Mouse (Mus musculus) stomach, postnatal 0 days (tissue): ENCODE results near the gene Rptor. TPM values are rescaled to one million over a fixed set of nuclear protein-coding genes. Genes with fewer than 3 reads are reported as not detected.
A peak's percentile ranks its signal among the peaks of the same experiment; 100 is the strongest.

Experiments used
- ATAC-seq: fragments of 200-750 bp; cut with Nextera tagmentation; 2 replicates; pipeline ENCODE4 v1.8.0; 2017; ENCODE audit not compliant: low FRiP score, low TSS enrichment
- DNase-seq: peaks from one replicate; pipeline ENCODE4 v3.0.0-alpha.2; 2016; ENCODE audit warnings: low spot score
- H3K27ac ChIP-seq: fragments of 300-500 bp; sonication (generic); replicated peaks from 2 replicates; pipeline ENCODE4 v1.5.1; 2014; ENCODE audit warnings: mild to moderate bottlenecking, control low read depth
- H3K27me3 ChIP-seq: fragments of 300-500 bp; sonication (generic); 2 replicates; pipeline ENCODE4 v1.6.1; 2014; ENCODE audit warnings: low read length; ENCODE audit not compliant: control insufficient read depth, insufficient read depth
- H3K36me3 ChIP-seq: fragments of 300-500 bp; sonication (generic); 2 replicates; pipeline ENCODE4 v1.6.1; 2014; ENCODE audit warnings: low read length, mixed read lengths; ENCODE audit not compliant: control insufficient read depth, insufficient read depth
- H3K4me1 ChIP-seq: fragments of 300-500 bp; sonication (generic); replicated peaks from 2 replicates; pipeline ENCODE4 v1.6.1; 2014; ENCODE audit warnings: antibody characterized with exemption; ENCODE audit not compliant: control insufficient read depth, insufficient read depth
- H3K4me2 ChIP-seq: fragments of 300-500 bp; sonication (generic); replicated peaks from 2 replicates; pipeline ENCODE4 v1.6.1; 2014; ENCODE audit warnings: low read depth, mild to moderate bottlenecking, control low read depth, moderate library complexity
- H3K4me3 ChIP-seq: fragments of 300-500 bp; sonication (generic); 2 replicates; pipeline ENCODE4 v1.5.1; 2014; ENCODE audit warnings: low read depth, low read length, control low read depth
- H3K9ac ChIP-seq: fragments of 300-500 bp; sonication (generic); 2 replicates; pipeline ENCODE4 v1.6.1; 2014; ENCODE audit warnings: mild to moderate bottlenecking, low read length, control low read depth, mixed read lengths
- H3K9me3 ChIP-seq: fragments of 300-500 bp; sonication (generic); 2 replicates; pipeline ENCODE4 v1.6.1; 2016; ENCODE audit warnings: low read length; ENCODE audit not compliant: control insufficient read depth
- CTCF ChIP-seq: IDR thresholded peaks from 2 replicates; pipeline ENCODE4 v1.5.1; 2016; ENCODE audit warnings: antibody characterized with exemption, low read depth, mild to moderate bottlenecking, moderate library complexity
- EP300 ChIP-seq: optimal IDR thresholded peaks from 2 replicates; pipeline ENCODE3; 2016; ENCODE audit warnings: antibody characterized with exemption
- WGBS: fragments of 180-500 bp; shearing (Covaris S2); extraction: QIAGEN DNeasy Blood & Tissue Kit; methylation state at CpG from one replicate; pipeline ENCODE4 v1.1.7; 2014; 5-methylcytosine and 5-hydroxymethylcytosine counted together
- polyA plus RNA-seq: library from polyadenylated mRNA; unstranded; fragments of >200 nt; fragmentation: Nextera tagmentation; extraction: Ambion mirVana; gene quantifications from 2 replicates; pipeline ENCODE4 v1.2.1, GENCODE M21; 2015

The Rptor gene
- polyA plus RNA-seq, 1 experiment from 2014 or later: 3.7 TPM

DNA sequence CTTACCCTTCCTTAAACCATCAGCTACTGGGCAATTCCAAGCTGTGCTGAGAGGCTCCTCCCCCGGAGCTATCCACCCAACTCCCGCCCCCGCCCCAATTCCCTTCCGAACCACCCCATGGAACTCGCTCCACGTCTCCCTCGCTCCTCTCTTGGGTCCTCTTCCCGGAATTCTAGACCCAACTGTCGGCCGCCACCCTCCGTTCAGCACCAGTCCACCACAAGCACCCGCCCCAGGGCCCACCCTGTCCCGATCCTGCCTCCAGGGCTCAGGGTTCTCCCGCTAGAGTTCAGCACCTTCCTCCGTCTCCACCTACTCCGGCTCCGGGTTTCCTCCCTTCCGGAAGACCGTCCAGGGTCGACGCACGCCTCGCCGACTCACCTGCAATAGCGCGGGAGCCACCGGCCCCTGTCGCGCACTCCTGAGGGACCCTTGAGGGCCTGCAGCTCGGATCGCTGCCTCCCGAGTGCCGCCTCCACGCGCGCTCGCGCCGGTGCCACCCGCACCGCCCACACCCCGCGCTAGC, 339.6 kb downstream of the Rptor start:
- DNase-seq (peak; percentile 82), ATAC-seq (peak; percentile 66)
- peak overlapping the region; percentile 67 for H3K4me3 ChIP-seq
- H3K9me3 ChIP-seq: no peaks in the 10 kb centered on the region
- no peaks in the 10 kb centered on the region for H3K36me3 ChIP-seq
- H3K27me3 ChIP-seq: no peaks in the 10 kb centered on the region
- H3K4me2 ChIP-seq: peak overlapping the region; percentile 88
- H3K9ac ChIP-seq: peak overlapping the region; percentile 74
- TF ChIP-seq EP300: no peak
- TF ChIP-seq CTCF: no peak
- H3K27ac ChIP-seq: peak overlapping the region; percentile 90
- H3K4me1 ChIP-seq: peaks cover 19% of the 10 kb centered on the region
- under 1% methylated on average over 43 of the region's 43 CpGs for WGBS

DNA sequence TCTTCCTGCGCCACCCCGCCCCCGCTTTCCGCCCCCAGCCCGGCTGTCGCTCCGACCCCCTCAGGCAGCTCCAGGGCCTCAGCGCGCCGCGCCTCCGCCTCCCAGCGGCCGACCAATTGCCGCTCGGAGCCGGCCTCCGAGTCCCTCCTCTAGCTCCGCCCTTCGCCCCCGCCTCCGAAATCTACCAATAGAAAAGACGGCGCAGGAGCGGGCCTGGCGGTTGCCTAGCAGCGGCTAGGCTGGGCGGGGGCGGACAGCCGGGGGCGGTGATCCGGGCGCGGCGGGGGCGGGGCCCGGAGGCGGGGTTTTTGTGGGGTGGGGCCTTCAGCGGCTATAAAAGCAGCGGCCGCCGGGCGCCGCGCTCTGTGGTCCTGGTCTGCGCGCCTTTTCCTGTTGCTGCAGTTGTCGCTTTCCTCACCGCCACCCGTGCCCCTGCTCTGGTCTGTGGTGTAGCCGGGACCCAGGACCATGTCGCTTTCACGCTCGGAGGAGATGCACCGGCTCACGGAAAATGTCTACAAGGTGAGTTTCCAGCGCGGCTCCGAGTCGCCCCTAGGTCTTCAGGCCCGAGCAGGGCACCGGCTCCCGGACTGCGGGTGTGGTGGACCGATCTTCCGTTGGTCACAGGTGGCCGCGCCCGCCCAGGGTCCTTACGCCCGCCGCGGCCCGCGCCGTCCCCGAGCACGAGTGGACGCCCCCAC, 340.2 kb downstream of the Rptor start, which contains the start of gene Baiap2:
Baiap2 (plus strand) TSS at position 37 of the 701 bp plus-strand sequence.
- TF ChIP-seq CTCF (peak; percentile 40), EP300 (no peak)
- Histone ChIP-seq H3K9ac (peak within 1 kb of the TSS; percentile 92), H3K4me3 (peak within 1 kb of the TSS; percentile 84), H3K36me3 (no peaks in the 10 kb centered on the region), H3K9me3 (no peaks in the 10 kb centered on the region), H3K27ac (peak within 1 kb of the TSS; percentile 90), H3K4me1 (peaks cover 19% of the 10 kb centered on the region), H3K4me2 (peak within 1 kb of the TSS; percentile 94), H3K27me3 (no peaks in the 10 kb centered on the region)
- WGBS: under 1% methylated on average over 68 of the region's 79 CpGs
- peak; percentile 99 for DNase-seq
- ATAC-seq: peak; percentile 92

DNA sequence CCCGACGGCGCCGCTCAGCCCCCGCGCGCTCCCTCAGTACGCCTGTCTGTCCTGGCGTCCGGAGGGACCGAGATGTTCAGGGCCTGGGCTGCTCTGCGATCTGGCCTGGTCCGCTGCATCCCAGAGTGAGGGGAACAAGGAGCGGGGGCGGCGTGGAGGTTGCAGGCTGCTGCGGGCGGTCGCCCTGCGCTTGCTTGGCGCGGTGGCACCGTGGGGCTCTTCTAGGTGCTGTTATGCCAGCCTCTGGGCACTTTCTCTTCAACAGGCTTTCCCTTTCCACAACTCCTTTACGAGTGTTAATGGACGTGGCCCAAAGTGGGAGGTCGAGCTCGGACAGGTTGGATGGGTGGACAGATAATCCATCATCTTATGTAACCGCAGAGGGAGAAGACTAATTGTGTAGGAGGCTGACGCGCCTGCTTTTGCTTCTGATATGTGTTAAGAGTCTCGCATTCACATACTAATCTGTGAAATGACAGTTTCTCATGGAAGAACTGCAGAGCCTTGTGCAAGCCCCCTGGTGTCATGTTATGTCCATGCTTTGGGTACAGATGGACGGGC, 340.8 kb downstream of the Rptor start:
- peak overlapping the region; percentile 84 for H3K4me3 ChIP-seq
- H3K27ac ChIP-seq: peak overlapping the region; percentile 85
- peak overlapping the region; percentile 92 for H3K9ac ChIP-seq
- TF ChIP-seq CTCF: peak; percentile 50
- no peak for TF ChIP-seq EP300
- H3K36me3 ChIP-seq: no peaks in the 10 kb centered on the region
- WGBS: 3% methylated on average over 30 of the region's 32 CpGs
- ATAC-seq (no peak), DNase-seq (peak; percentile 46)
- peaks cover 16% of the 10 kb centered on the region for H3K4me1 ChIP-seq
- peak overlapping the region; percentile 94 for H3K4me2 ChIP-seq
- H3K9me3 ChIP-seq: no peaks in the 10 kb centered on the region
- no peaks in the 10 kb centered on the region for H3K27me3 ChIP-seq

DNA sequence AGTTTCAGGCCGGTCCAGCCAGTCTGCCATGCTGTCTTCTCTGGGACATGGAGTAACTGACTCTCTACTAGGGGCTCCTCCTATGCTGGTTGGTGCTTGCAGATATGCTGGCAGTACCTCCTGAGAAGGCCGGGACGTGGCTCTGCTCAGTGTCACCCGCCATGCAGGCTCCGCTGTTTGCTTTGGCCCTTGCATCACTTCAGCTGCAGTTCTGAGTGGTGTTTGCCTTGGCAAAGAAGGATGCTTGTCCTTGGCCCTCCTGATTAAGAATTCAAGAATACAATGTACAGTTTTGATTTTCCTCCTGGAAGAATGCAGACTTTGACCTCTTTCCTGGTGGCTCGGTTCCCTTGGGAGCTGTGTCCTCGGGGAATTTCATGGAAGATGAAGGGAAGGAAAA, 342.6 kb downstream of the Rptor start:
- WGBS: 39% methylated on average over 7 of the region's 7 CpGs
- H3K4me3 ChIP-seq: no peak overlapping the region
- H3K27ac ChIP-seq: peak overlapping the region; percentile 74
- peak; percentile 47 for ATAC-seq
- peaks cover 14% of the 10 kb centered on the region for H3K4me1 ChIP-seq
- TF ChIP-seq EP300 (no peak), CTCF (no peak)
- H3K9ac ChIP-seq: no peak overlapping the region
- no peaks in the 10 kb centered on the region for H3K27me3 ChIP-seq
- H3K4me2 ChIP-seq: 0 out of 2 replicates have a peak overlapping the region, but pooled peaks have one; percentile 20
- no peaks in the 10 kb centered on the region for H3K36me3 ChIP-seq
- peak; percentile 83 for DNase-seq
- H3K9me3 ChIP-seq: no peaks in the 10 kb centered on the region

DNA sequence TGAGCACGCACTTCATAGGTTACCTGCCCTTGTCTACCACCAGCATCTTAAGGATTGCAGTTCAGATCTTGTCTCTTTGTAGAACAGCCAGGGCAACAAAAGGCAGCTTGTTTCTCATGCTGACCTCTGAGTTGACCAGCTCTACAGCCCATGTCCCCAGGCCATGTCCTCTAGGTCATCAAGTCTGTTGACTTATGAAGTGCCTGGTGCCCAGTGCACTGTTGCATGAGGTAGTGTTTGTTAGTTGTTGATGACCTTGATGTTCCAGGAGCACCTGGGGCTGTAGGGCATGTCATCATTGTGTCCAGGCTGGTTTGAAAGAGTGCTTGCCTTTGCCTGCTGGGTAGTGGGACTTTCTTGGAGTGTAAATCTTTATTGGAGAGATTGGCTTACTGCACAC, 344.7 kb downstream of the Rptor start:
- Histone ChIP-seq H3K27ac (no peak overlapping the region), H3K4me1 (peaks cover 8% of the 10 kb centered on the region; the same call in 1 of the 2 replicates), H3K36me3 (no peaks in the 10 kb centered on the region), H3K4me3 (no peak overlapping the region), H3K4me2 (no peak overlapping the region), H3K9me3 (no peaks in the 10 kb centered on the region), H3K9ac (no peak overlapping the region), H3K27me3 (no peaks in the 10 kb centered on the region)
- DNase-seq (no peak), ATAC-seq (no peak)
- TF ChIP-seq EP300 (no peak), CTCF (no peak)
- WGBS: 76% methylated on average over 1 of the region's 1 CpGs

DNA sequence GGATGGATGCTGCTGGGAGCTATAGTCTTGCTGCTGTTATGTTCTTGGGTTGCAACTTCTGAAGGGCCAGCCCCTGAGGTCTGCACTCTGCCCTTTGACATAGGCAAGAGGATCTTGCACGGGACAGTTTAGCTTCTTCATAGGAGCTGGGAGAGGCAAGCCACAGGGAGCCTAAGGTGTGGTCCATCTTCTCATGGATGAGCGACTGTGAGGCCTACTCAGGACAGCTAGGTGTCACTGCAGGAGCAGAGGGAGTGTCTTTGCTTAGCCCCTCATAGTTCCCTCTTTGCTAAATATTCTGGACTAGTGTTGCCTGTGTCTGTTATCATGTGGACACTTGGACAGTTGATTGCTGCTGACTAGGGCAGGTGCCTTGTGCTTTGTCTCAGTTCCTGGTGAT, 345.2 kb downstream of the Rptor start:
- no peak overlapping the region for H3K4me2 ChIP-seq
- 47% methylated on average over 2 of the region's 2 CpGs for WGBS
- no peak overlapping the region for H3K4me3 ChIP-seq
- no peaks in the 10 kb centered on the region for H3K36me3 ChIP-seq
- DNase-seq (no peak), ATAC-seq (no peak)
- no peaks in the 10 kb centered on the region for H3K9me3 ChIP-seq
- H3K27me3 ChIP-seq: no peaks in the 10 kb centered on the region
- H3K27ac ChIP-seq: peak overlapping the region; percentile 70; the same call in 1 of the 2 replicates
- no peak for TF ChIP-seq EP300
- TF ChIP-seq CTCF: peak; percentile 52
- peaks cover 8% of the 10 kb centered on the region; the same call in 1 of the 2 replicates for H3K4me1 ChIP-seq
- no peak overlapping the region for H3K9ac ChIP-seq
